Mouse (Mus musculus): ENCODE measurements around the gene Doc2b.

The Doc2b gene

GRCm38 (mm10) chr11:75792535-75792934, 3.3 kb downstream of the Doc2b start:
- no peak for DNase-seq (ENCODE audit: low spot score)

GRCm38 (mm10) chr11:75785897-75786296, 10.0 kb downstream of the Doc2b start:
- DNase-seq (ENCODE audit: low spot score): no peak

GRCm38 (mm10) chr11:75783799-75784198, 12.1 kb downstream of the Doc2b start:
- DNase-seq (ENCODE audit: low spot score): no peak

DNA sequence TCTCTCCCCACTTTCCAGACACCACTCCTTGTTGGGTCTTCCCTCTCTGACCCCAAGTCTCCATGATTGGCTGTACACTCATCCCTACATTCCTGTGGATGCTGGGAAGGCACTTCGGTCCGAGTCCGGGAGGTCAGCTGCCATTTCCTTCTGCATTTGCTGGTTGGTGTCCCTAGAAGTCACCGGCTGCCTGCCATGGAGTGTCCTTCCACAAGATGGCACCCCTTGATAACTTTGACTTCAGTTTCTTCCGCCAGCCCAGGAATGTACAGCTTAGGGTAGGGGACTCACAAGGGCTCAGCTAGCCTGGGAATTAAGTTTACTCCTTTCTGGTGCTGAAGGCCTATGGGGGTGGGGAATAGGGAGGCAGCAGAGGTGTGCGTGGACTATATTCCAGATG, 13.9 kb downstream of the Doc2b start:
- DNase-seq (ENCODE audit: low spot score): peak; percentile 78

DNA sequence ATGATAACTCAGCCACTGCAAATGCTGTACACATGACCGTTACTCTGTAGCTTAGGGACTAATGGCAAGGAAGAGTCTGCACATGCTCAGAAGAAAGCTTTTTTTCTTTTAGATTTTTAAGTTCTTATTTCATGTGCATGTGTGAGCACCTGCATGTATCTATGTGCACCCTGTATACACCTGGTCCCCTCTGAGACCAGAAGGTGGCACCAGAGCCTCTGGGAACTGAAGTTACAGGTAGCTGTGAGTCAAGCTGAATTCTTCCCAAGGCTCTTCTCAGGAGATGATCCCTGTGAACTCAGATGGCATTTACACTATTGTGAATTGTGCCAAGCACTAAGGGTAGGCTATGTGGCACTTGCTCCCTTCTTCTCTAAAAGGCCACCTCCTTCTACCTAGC, 19.9 kb downstream of the Doc2b start:
- no peak for DNase-seq (ENCODE audit: low spot score)

- no peak for DNase-seq (ENCODE audit: low spot score)
Measured at GRCm38 (mm10) chr11:75772562-75772961, 23.3 kb downstream of the Doc2b start.

- DNase-seq (ENCODE audit: low spot score): peak; percentile 88
Measured at GRCm38 (mm10) chr11:75769206-75769605, 26.6 kb downstream of the Doc2b start.

DNA sequence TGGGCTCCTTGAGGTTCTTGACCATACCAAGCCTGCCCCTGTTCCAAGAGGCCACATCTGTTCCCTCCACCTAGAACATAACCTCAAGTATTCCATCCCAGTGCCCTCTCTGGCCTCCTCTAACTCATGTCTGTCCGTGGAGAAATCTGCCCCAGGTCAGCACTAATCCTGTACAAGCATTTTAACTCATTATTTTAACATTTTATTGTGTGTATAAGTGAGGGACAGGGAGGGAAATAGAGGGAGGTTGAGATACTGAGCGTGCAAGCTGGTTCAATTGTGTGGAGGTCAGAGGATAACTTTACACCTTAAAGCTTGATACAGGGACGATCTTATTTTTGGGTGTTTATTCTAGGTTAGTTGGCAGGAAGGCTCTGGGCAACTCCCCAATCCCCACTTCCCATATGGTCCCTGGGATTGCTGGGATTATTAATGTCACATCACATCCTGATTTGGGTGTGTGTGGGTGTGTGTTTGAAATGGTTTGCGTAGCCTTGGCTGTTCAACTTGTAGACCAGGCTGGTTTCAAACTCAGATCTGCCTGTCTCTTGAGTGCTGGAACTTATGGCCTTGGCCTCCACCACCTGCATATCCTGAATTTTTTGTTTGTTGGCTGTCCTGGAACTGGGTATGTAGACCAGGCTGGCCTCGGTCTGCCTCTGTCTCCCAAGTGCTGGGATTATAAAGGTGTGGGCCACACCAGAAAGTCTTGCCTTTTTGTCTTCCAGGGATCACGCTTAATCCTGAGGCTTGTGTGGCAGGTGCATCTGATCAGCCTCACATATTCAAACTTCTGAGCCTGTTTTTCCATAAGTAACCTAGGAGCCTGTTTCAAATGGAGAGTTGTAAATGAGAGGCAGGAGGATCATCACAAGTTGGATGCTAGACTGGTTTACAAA, 27.5 kb downstream of the Doc2b start:
- no peak for DNase-seq (ENCODE audit: low spot score)

- no peak for DNase-seq (ENCODE audit: low spot score)
Measured at GRCm38 (mm10) chr11:75767014-75767413, 28.8 kb downstream of the Doc2b start.

DNA sequence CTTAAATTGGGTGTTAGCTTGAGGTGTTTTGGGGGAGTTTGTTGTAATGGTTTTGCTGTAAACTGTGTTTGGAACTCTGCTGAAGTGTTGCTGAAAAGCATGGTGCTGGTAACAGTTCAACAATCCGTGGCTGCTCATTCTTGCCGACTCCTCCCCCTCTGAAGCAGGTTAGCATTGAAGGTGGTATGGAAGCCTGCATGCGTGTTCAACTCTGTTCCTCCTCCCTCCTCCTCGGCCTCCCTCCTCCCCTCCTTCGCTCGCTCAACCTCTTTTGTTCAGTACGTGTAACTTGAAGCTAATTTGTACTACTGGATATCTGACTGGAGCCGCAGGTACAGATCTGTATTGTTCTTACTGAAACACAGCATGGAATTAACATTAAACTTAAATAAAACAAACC, 30.7 kb downstream of the Doc2b start:
- DNase-seq (ENCODE audit: low spot score): no peak

GRCm38 (mm10) chr11:75764521-75765023, 31.3 kb downstream of the Doc2b start:
- DNase-seq (ENCODE audit: low spot score): no peak

- no peak for DNase-seq (ENCODE audit: low spot score)
Measured at GRCm38 (mm10) chr11:75762708-75763107, 33.1 kb downstream of the Doc2b start.

GRCm38 (mm10) chr11:75760785-75761184, 35.1 kb downstream of the Doc2b start:
- no peak for DNase-seq (ENCODE audit: low spot score)

GRCm38 (mm10) chr11:75758553-75758952, 37.3 kb downstream of the Doc2b start:
- no peak for DNase-seq (ENCODE audit: low spot score)

GRCm38 (mm10) chr11:75756687-75757086, 39.2 kb downstream of the Doc2b start:
- no peak for DNase-seq (ENCODE audit: low spot score)

DNA sequence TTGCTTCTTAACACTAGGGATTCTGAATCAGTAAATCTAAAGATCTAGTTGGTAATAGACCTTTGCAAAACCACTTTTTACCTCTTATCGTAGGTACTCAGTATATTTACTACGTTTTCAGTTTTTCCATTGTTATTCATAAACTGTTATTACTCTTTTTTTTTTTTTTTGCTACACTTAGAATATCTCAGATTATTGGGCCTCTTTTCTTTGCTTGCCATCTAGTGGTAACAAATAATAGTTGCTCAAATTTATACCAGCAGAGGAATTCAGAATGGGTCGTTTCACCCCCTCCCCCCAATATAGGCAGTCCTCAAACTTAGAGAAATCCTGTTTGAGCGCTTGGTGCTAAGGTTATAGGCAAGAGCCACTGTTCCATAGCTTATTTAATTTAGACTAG, 44.8 kb downstream of the Doc2b start:
- DNase-seq (ENCODE audit: low spot score): no peak

- no peak for DNase-seq (ENCODE audit: low spot score)
Measured at GRCm38 (mm10) chr11:75750537-75750936, 45.3 kb downstream of the Doc2b start.

GRCm38 (mm10) chr11:75744761-75745160, 51.1 kb downstream of the Doc2b start:
- DNase-seq (ENCODE audit: low spot score): no peak

- no peak for DNase-seq (ENCODE audit: low spot score)
Measured at GRCm38 (mm10) chr11:75741615-75742014, 54.2 kb downstream of the Doc2b start.

DNA sequence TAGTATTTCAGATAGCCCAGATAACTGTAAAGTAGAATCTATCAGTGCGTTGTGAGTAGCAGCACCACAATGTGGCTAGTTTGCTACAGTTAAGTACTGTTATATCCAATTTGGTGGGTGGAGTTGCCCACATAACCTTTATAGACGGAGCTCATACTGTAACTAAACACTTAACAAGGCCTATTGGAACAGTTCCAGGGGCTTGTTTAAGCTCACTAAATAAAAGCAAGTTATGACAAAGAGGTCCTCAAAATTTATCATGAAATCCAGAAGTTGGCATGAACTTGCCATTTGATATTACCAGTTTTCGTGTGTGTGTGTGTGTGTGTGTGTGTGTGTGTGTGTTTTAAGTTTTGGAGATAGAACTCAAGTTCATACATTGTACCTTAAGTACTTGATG, 55.6 kb downstream of the Doc2b start:
- DNase-seq (ENCODE audit: low spot score): peak; percentile 37

DNA sequence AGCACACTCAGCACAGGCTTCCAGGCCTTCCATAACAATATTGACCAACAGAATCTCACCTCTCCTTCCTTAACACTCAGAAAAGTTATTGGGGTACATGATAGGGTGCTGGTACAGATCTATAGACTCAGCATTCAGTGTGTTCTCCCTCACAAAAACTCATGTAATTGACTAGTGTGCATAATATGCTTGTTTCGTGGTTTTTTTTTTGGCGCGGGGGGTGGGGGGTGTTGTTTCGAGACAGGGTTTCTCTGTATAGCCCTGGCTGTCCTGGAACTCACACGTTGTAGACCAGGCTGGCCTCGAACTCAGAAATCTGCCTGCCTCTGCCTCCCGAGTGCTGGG, 57.4 kb downstream of the Doc2b start:
- DNase-seq (ENCODE audit: low spot score): no peak

GRCm38 (mm10) chr11:75737806-75738476, 57.9 kb downstream of the Doc2b start:
- no peak for DNase-seq (ENCODE audit: low spot score)

DNA sequence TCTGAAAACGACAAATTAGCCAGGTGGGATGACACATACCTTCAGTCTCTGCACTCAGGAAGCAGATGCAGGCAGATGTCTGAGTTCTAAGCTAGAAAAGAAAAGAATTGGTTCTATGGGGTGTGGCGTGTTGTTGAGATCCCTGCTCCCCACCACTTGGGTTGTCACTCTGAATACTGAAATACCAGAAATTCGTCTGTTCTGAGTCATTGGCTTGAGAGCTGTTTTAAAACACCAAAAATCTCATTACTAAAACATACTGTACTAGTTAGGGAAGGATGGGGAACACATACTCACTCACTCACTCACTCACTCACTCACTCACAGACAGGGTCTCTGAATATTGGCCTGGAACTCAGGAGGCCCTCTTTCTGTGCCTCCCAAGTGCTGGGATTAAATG, 58.9 kb downstream of the Doc2b start:
- peak; percentile 27 for DNase-seq (ENCODE audit: low spot score)
